Mouse (Mus musculus) lung, postnatal 36 days (tissue): ENCODE data around the gene Psenen.
A peak's percentile ranks its signal among the peaks of the same experiment; 100 is the strongest.

Experiments
- DNase-seq: peaks from one replicate; pipeline ENCODE4 v3.0.0; 2022; ENCODE audit warnings: mixed read lengths

Psenen gene

GRCm38 (mm10) chr7:30553021-30553589, 10.3 kb downstream of the Psenen start:
- DNase-seq: peak; percentile 35

- DNase-seq: peak; percentile 100
These were observed 11.1 kb downstream of the Psenen start, which contains the start of the genes Hspb6 and Proser3 for GRCm38 (mm10) chr7:30552102-30553020. TSS of gene Hspb6 (plus strand) at chr7:30552178. TSS of gene Proser3 (minus strand) at chr7:30552299.

DNA sequence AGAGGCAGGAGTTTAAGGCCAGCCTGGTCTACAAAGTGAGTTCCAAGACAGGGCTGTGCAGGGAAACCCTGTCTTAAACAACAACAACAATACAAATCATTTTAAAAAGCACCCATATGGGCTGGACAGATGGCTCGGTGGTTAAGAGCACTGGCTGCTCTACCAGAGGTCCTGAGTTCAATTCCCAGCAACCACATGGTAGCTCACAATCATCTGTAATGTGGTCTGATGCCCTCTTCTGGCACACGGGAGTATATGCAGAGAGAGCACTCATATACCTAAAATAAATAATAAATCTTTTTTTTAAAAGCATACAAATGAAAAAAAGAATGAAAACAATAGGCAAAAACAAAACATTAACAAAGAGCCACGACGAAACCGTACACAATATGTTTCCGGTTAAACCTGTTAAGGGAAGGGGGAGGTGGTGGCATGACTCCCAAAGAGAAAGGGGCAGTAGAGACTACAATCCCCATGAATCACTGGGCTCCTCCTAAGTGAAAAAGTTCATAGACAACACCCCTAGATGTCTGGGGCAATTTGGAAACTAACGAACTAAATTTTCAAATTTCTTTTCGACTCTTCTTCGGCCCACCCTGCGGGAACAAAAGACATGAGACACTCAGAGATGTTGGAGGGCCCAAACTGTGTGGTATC, 11.9 kb downstream of the Psenen start:
- DNase-seq: peak; percentile 85

DNA sequence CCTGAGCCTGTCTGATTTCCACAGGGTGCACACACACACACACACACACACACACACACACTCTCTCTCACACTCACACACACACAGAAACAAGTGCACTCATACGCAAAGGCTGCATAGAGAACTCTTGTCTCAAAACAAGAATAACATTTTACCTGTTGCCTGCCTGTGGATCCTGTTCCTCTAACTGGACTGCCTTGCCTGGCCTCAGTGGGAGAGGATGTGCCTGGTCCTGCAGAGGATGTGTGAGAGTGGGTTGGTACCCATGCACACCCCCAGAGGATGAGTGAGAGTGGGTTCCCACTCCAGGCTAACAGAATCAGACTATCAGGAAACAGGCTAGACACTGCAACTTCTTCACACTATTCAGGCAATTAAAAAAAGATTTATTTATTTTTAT, 12.8 kb downstream of the Psenen start:
- no peak for DNase-seq

- DNase-seq: no peak
These were observed 13.5 kb downstream of the Psenen start for GRCm38 (mm10) chr7:30549880-30550279.

DNA sequence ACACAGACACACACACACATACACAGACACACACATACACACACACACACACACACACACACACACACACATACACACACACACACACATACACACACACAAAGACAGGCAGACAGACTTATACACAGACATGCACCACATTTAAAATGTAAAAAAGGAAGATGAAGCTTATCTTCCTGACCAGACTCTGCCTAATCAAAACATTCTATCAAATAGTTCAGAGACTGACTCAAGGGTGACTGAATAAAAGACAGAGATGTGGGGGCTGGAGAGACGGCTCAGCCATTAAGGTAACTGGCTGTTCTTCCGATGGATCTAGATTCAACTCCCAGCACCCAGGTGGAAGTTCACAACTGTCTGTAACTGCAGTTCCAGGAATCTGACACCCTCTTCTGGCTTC, 19.1 kb downstream of the Psenen start:
- no peak for DNase-seq

DNA sequence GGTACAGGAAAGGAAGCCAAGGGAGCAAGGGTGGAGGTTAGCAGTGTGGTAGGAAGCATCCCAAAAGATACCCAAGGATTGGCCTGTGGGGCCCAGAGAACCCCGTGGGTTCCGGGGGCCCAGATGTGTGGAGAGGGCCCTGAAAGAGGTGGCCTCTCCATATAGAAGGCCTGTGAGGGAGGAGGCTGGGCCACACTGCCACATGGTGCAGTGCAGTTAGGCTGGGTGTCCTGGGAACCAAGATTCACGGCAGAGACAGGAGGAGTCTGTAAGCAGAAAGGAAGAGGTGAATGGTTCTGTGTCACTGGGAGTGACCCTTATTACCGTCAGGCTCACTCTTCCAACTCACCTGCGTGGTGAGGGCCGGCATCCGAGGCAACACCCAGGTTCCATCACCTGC, 22.9 kb downstream of the Psenen start:
- DNase-seq: no peak

DNA sequence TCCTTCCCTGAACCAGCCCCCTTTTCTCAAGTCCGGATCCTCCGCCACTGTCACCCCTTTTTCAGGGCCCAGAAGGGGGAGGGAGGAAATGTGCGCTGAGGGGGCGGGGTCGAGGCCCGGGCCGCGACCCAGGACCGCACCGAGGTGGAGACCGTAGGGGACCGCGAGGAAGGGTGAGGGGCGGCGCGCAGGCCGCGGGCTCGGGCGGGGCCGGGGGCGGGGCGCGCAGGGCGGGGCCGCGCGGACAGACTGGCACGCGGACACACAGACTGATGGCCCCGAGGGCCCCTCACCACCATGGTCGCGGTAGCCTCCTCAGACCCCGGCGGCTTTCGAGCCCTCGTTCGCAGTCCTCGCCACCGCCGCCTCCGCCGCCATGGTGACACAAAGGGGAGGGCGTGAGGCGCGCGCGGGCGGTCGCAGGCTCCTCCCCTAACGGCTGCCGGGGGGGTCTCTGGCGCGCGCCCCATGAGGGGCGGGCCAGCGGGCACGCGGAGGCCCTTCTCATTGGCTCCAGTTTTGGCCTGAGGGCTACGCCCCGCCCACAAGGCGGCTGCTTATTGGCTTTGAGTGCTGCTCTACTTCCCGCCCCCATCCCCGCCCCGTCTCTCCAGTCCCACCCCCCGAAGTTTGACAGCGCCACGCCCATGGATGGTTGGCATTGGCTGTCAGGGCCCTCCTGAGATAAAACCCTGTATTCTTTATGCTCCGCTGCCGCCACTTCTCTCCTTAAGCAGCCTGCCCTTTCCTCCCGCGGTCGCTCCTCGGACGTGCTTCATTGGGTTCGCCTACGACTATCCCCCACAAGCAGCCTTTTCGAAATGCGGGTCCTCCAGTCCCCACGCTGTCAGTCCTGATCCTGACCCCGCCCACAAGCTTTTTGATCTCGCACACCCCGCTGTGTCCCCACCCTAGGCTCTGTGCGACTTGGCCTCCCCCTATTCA, 28.5 kb downstream of the Psenen start, which contains the start of gene Arhgap33:
Gene Arhgap33 (minus strand): TSS at position 428 of the 945 bp plus-strand sequence.
- peak; percentile 98 for DNase-seq

DNA sequence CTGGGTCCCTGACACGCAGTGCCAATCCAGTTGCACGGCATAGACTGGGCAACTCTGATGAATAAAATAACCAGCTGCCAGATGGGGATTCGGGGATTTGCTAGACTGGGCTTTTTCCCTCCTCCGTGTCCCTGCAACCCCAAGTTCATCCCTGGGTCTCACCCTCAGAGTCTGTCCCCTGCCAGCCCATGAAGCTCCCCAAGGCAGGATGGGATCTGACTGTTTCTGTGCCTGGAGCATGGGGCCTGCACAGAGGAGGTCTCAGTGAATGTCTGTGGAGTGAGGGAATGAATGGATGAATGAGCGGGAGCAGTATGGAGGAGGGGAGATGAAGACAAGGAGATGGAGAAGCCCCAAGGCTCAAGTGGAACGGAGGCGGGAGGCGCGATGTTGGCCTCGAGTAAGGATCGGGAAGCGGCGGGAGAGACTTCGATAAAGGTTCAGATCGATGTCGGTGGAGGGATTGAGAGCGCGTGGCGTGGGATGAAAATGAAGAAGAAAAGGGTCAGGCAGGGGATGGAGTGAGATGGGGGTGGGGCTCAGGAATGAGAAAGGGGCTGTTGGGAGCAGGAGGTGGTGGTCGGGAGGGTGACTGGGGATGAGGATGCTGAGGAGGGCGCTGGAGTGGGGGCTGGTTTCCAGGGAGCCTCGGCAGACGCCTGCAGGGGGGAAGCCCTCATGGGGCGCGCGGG, 29.3 kb downstream of the Psenen start:
- DNase-seq: no peak

DNA sequence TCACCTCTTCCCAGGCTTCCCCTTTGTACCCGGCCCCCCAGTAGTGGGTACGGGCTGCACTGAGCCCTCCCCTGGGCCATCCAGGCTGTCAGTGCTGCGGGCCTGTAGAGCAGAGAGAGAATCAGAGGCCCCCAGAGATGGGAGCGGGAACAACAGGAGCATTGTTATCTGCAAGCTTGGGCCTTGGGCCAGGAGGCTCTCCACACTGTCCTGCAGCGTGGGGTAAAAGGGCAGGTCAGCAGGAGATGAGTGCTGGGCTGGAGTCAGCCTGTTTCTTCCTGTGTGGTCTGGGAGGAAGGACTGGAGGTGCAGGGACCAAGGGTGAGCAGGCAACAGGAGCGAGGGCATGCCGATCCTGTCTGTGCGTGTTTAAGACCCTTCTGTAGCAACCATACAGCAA, 30.5 kb downstream of the Psenen start:
- no peak for DNase-seq

GRCm38 (mm10) chr7:30531291-30531815, 32.1 kb downstream of the Psenen start:
- DNase-seq: no peak

- no peak for DNase-seq
These were observed 36.4 kb downstream of the Psenen start for GRCm38 (mm10) chr7:30526981-30527380.

DNA sequence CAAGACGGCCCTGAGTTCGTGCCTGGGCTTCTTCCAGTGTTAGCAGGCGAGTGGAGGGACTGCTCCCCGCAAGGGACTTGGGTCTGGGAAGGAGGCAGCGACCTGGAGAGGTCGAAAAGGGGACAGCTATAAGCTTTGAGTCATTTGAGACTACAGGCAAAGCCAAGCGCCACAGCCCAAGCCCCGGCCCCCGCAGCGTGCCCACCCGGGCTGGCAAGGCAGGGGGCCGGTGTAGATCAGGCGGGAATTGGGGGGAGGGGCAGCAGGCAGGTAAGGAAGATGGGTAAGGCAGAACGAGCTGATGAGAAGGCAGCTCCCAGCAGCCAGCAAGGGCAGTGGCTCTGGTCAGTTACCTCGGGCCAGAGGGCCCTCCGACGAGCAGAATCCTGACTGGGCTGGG, 37.0 kb downstream of the Psenen start:
- DNase-seq: no peak

GRCm38 (mm10) chr7:30525954-30526353, 37.5 kb downstream of the Psenen start:
- DNase-seq: peak; percentile 41

GRCm38 (mm10) chr7:30524487-30524886, 38.9 kb downstream of the Psenen start:
- no peak for DNase-seq

DNA sequence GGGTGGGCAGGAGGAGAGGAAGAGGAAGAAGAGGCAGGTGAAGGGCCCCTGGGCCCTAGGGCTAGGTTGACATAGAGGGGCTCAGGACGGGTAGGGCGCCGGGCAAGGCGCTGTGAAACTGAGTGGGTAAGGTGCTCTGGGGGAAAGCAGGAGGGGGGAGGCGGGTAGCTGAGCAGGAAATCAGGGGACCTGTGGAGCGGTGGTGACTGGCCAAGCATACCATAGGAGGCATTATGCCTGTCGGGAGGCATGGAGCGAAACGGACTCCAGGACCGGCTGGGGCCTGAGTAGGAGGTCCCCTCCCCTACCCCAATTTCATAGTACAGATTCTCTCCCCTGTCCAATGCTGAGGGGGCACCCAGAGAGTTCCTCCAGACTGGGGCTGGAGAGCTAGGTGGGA, 40.6 kb downstream of the Psenen start:
- DNase-seq: no peak

DNA sequence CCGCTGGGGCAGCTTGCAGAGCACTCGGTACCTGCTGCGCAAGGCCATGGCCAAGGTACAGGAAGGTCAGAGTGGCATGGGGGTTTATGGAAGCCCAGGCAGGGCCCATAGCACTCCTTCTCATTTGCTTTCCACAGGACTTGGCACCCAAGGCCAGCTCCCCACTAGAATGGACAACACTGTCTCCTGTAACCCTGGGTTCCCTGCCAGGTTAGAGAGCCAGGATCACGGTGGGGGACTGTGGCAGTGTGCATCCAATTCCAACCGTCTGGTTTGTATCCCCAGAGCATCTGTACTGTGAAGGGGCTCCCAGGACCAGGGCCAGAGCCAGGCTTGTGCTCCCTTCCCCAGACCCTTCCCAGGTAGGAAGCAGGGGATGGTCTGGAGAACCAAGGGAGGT, 42.6 kb downstream of the Psenen start:
- DNase-seq: no peak

- no peak for DNase-seq
These were observed 43.0 kb downstream of the Psenen start for GRCm38 (mm10) chr7:30520396-30520795.

GRCm38 (mm10) chr7:30518325-30518724, 45.1 kb downstream of the Psenen start:
- DNase-seq: no peak

- DNase-seq: no peak
These were observed 48.2 kb downstream of the Psenen start for GRCm38 (mm10) chr7:30515003-30515760.
